Mouse (Mus musculus): ENCODE measurements around the gene Rictor. TPM values are rescaled to one million over a fixed set of nuclear protein-coding genes. Genes with fewer than 3 reads are reported as not detected.
"Not testable (repeated sequence)": the region's sequence is repeated elsewhere in the genome, so short reads cannot be mapped to it uniquely, and the experiment has no call there.

The Rictor gene
- total RNA-seq, 2 experiments from 2014 or later, result 19.4 to 29.8 TPM

DNA sequence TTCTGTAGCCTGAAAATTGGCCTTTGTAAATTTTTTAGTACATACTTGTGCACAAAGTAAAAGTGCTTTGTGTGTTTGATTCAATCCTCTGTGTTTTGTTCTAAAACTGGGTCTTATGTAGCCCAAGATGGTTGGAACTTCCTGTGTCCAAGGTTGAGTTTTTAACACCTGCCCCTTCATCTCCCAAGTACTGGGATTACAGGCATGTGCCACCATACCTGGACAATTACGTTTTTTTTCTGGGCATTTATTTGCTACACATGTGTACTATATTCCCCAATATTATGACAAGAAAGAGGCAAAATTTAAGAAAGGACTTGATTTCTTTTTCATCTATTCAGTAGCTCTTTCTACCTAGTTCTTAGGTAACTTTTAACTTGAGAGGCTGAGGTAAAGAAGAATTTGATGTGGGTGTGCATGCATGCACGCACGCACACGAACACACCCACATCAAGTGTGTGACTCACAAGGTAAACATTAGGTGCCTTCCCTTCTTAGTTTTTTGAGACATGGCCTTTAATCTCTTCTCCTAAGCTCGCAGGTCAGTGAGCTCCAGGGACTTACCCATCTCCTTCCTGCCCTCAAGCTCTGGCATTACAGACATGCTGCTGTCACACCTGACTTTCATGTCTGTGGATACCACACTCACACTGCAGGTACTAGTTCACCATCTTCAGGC lies 18.1 kb downstream of the Rictor start:
- ATAC-seq (replicated peaks; ENCODE audit: poor library complexity), result no peak

GRCm38 (mm10) chr15:6733076-6733475 lies 24.9 kb downstream of the Rictor start:
- ATAC-seq (replicated peaks; ENCODE audit: poor library complexity), result peak; percentile 66

- ATAC-seq (replicated peaks; ENCODE audit: poor library complexity), result no peak
These were observed 31.0 kb downstream of the Rictor start for GRCm38 (mm10) chr15:6739180-6739579.

DNA sequence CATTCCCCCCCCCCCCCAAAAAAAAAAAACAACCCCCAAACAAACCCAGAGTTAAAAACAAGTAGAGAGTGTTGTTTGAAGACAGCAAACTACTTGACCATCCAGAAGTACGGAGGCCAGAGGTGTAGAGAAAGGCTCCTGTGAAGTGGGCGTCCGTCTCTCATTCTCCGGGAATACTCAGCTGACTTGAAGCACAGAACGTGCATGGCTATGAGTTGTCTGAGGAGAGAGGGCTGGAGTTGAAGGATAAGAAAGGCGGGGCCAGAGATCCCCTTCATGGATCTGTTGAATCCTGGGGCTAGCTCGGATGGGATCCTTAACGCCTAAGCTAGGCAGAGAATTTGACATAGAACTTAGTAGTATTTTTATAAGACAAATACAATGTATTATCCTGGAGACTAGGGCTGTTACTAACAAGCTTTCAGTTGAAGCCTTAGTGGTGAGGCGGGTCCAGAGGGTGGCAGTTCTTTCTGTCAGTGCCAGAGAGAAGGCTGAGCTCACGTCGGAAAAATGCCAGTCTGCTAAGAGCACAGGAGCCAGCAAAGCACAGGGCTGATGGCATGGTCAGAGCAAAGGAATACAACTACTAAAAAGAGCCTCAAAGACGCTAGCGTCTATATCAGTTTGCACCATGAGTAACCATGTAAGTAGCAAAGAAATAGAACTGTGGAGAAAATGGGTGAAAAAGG lies 34.3 kb downstream of the Rictor start:
- ATAC-seq (replicated peaks; ENCODE audit: poor library complexity), result no peak

DNA sequence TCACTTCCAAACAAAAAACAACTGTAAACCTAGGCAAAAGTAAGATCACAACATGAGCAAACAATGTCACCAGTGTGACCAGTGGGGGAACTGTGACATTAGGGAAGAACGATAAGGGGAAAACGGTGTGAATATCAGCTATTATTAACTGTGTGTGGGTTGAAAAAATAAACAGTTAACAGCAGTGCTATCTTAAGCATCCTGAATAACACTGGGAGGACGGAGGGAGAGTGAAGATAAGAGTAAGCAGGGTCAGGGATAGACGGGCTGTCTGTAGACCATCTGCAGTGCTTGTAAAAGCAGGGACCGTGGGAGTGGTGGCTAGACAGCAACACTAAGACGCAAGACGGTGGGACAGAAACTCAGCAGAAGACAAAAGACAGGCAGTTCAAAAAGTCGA lies 35.5 kb downstream of the Rictor start:
- ATAC-seq (replicated peaks; ENCODE audit: poor library complexity), result peak; percentile 68

GRCm38 (mm10) chr15:6746301-6746983 lies 38.3 kb downstream of the Rictor start:
- not testable (repeated sequence) for ATAC-seq (replicated peaks; ENCODE audit: poor library complexity)

- ATAC-seq (replicated peaks; ENCODE audit: poor library complexity), result no peak
These were observed 38.8 kb downstream of the Rictor start for GRCm38 (mm10) chr15:6747001-6747400.

GRCm38 (mm10) chr15:6754400-6754799 lies 46.2 kb downstream of the Rictor start:
- no peak for ATAC-seq (replicated peaks; ENCODE audit: poor library complexity)

DNA sequence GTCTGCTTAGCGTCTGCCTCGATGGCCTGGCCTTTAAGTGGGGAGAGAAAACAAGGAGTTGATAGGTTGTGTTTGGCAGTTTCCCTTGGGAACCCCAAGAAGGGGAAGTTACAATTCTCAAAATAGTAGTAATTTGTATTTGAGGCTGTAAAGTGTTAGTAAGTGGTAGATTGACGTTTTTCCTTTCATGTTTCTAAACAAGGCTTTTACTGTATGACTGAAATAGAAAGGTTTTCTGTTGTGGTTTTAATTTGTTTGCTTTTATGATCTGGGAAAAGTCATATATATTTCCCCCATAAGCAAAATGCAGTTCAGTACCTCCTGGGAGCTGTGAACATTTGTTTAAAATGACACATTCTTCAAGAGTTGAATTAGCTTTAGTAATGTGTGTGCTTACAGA lies 64.1 kb downstream of the Rictor start:
- ATAC-seq (replicated peaks; ENCODE audit: poor library complexity), result no peak

- ATAC-seq (replicated peaks; ENCODE audit: poor library complexity), result no peak
These were observed 78.0 kb downstream of the Rictor start for GRCm38 (mm10) chr15:6786212-6786611.

DNA sequence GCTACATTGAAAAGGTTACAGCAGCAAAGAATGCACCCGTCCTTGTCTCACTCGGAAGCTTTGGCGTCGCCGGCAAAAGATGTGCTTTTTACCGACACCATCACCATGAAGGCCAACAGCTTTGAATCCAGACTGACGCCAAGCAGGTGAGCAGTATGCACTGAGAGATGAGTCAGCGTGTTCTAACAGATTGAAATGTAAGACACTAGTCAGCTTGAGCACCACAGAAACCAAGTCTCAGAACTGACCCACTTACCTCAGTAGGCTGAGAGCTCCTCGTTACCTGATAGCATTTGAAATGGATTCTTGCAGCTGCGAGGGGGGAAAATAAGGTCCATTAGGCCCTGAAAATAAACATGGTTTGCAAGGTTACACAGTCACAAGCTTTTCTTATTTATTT lies 79.1 kb downstream of the Rictor start:
- ATAC-seq (replicated peaks; ENCODE audit: poor library complexity), result no peak

GRCm38 (mm10) chr15:6790011-6790410 lies 81.8 kb downstream of the Rictor start:
- ATAC-seq (replicated peaks; ENCODE audit: poor library complexity), result no peak

DNA sequence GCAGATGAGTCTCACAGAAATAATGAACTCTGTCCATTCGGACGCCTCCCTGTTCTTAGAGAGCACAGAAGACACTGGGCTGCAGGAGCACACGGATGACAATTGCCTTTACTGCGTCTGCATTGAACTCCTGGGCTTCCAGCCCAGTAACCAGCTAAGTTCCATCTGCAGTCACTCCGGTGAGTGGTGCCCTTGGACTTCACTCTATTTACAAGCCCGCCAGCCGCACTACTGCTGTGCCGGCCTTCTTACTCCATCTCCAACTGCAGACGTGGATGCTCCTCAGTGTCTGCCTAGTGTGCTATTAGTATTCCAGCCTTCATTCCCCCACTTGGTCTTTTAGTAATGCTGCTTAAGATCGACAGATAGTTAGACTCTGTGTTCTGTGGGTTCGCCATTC lies 83.5 kb downstream of the Rictor start:
- no peak for ATAC-seq (replicated peaks; ENCODE audit: poor library complexity)

GRCm38 (mm10) chr15:6792846-6793245 lies 84.7 kb downstream of the Rictor start:
- no peak for ATAC-seq (replicated peaks; ENCODE audit: poor library complexity)

GRCm38 (mm10) chr15:6801212-6801611 lies 93.0 kb downstream of the Rictor start:
- not testable (repeated sequence) for ATAC-seq (replicated peaks; ENCODE audit: poor library complexity)

- no peak for ATAC-seq (replicated peaks; ENCODE audit: poor library complexity)
These were observed 107.6 kb downstream of the Rictor start for GRCm38 (mm10) chr15:6815807-6816206.

DNA sequence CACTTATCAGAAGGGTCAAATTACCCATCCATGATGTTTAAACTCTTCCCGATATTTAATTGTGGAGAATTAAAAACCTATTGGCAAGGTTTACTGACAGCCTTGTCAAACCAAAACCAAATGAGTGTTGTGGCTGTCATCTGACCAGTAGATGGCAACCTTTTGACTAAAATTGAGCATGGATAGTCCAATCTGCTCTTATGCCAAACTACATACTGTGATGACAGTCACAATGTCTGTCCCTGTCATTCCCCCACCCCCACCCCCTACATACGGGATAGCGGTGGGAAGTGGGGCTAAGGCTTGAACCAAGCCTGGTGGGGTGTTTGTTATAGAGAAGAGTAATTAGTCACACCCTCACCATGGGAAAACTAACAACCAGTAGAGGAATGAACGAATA lies 132.0 kb downstream of the Rictor start:
- peak; percentile 54 for ATAC-seq (replicated peaks; ENCODE audit: poor library complexity)

DNA sequence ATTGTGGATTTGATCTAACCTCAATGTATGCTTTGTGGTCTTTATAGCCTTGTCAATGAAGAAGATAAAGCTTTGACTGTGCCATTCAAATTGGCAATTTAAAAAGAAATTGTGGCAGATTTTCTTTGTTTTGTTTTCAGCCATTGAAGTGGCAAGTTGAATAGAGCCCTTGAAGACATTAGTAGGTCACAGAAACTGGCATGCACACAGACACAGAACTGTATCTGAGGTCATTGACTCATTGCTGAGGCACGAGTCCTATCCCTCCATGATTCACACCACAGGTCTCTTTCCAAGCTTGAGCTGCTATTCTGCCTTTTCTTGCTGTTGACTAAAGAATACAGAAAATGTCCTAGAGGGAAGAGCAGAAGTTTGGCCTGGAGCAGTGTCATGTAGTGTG lies 141.7 kb downstream of the Rictor start:
- no peak for ATAC-seq (replicated peaks; ENCODE audit: poor library complexity)
